Mouse (Mus musculus): ENCODE measurements around the gene Epha7.

GRCm38 (mm10) chr4:28889630-28890029 is 76.7 kb downstream of the Epha7 start:
- TF ChIP-seq GATA1 (IDR thresholded peaks at IDR 0.05; ENCODE audit: low read length) (no peak), TAL1 (IDR thresholded peaks at IDR 0.05; ENCODE audit: low read length) (no peak)
